Mouse (Mus musculus) thymus, adult 2 months (tissue): ENCODE results near the gene Pts.

Source experiments
- CTCF ChIP-seq: fragments of 200-500 bp; IDR thresholded peaks from 2 replicates; pipeline ENCODE4 v1.5.1; 2012; ENCODE audit warnings: mild to moderate bottlenecking, control low read depth, low read length, moderate library complexity, borderline replicate concordance; ENCODE audit not compliant: control insufficient read depth, poor library complexity, insufficient read depth; ENCODE audit errors: extremely low read depth
- POLR2A ChIP-seq: fragments of 200-500 bp; IDR thresholded peaks from 2 replicates; pipeline ENCODE4 v1.6.1; 2012; ENCODE audit warnings: mild to moderate bottlenecking, low read length, control low read depth, moderate library complexity; ENCODE audit not compliant: control insufficient read depth, poor library complexity, insufficient read depth; ENCODE audit errors: extremely low read depth

GRCm38 (mm10) chr9:50561918-50562360 is 33.4 kb upstream of the Pts start:
- TF ChIP-seq CTCF (no peak), POLR2A (no peak)
